Mouse (Mus musculus) heart, postnatal 0 days (tissue): Measurements from ENCODE around the gene Gtf2f2. TPM values are rescaled to one million over a fixed set of nuclear protein-coding genes. Genes with fewer than 3 reads are reported as not detected.

Experiments used
- ATAC-seq: fragments of 200-750 bp; cut with Nextera tagmentation; 2 replicates; pipeline ENCODE4 v1.8.0; 2017; ENCODE audit warnings: low read depth, moderate number of reproducible peaks, moderate library complexity; ENCODE audit not compliant: insufficient read depth
- DNase-seq: peaks from one replicate; pipeline ENCODE4 v3.0.0-alpha.2; 2016; ENCODE audit warnings: low spot score
- H3K27ac ChIP-seq: fragments of 300-500 bp; sonication (generic); 2 replicates; pipeline ENCODE4 v1.5.1; 2014; ENCODE audit warnings: low read depth, mild to moderate bottlenecking
- H3K27me3 ChIP-seq: fragments of 300-500 bp; sonication (generic); 2 replicates; pipeline ENCODE4 v1.6.1; 2014; ENCODE audit warnings: low read length, mixed read lengths; ENCODE audit not compliant: control insufficient read depth, insufficient read depth
- H3K36me3 ChIP-seq: fragments of 300-500 bp; sonication (generic); replicated peaks from 2 replicates; pipeline ENCODE4 v1.6.1; 2014; ENCODE audit warnings: low read length, mixed read lengths; ENCODE audit not compliant: control insufficient read depth, insufficient read depth
- H3K4me1 ChIP-seq: fragments of 300-500 bp; sonication (generic); 2 replicates; pipeline ENCODE4 v1.6.1; 2014; ENCODE audit warnings: antibody characterized with exemption; ENCODE audit not compliant: control insufficient read depth, insufficient read depth
- H3K4me2 ChIP-seq: fragments of 300-500 bp; sonication (generic); 2 replicates; pipeline ENCODE4 v1.6.1; 2014; ENCODE audit warnings: low read depth, mild to moderate bottlenecking, low read length, moderate library complexity
- H3K4me3 ChIP-seq: fragments of 300-500 bp; sonication (generic); 2 replicates; pipeline ENCODE4 v1.5.1; 2014; ENCODE audit warnings: low read depth, low read length
- H3K9ac ChIP-seq: fragments of 300-500 bp; sonication (generic); replicated peaks from 2 replicates; pipeline ENCODE4 v1.6.1; 2014; ENCODE audit warnings: low read depth, low read length, mixed read lengths
- H3K9me3 ChIP-seq: fragments of 300-500 bp; sonication (generic); replicated peaks from 2 replicates; pipeline ENCODE4 v1.6.1; 2016; ENCODE audit warnings: low read length; ENCODE audit not compliant: control insufficient read depth
- CTCF ChIP-seq: IDR thresholded peaks from 2 replicates; pipeline ENCODE4 v1.5.1; 2016; ENCODE audit warnings: antibody characterized with exemption, control low read depth, low read depth
- EP300 ChIP-seq: IDR thresholded peaks from 2 replicates; pipeline ENCODE4 v1.6.1; 2016; ENCODE audit warnings: antibody characterized with exemption, low read depth
- WGBS: fragments of 180-500 bp; shearing (Covaris S2); extraction: QIAGEN DNeasy Blood & Tissue Kit; methylation state at CpG from one replicate; pipeline ENCODE4 v1.1.7; 2014; 5-methylcytosine and 5-hydroxymethylcytosine counted together
- polyA plus RNA-seq: library from polyadenylated mRNA; unstranded; fragments of >200 nt; fragmentation: Nextera tagmentation; extraction: Ambion mirVana; gene quantifications from 2 replicates; pipeline ENCODE4 v1.2.1, GENCODE M21; 2015
- total RNA-seq: library from RNA; depleted of rRNA; stranded (reverse); fragments of >200 nt; gene quantifications from 2 replicates; pipeline ENCODE4 v1.2.3, GENCODE M21; 2014; ENCODE audit warnings: low replicate concordance

Gene Gtf2f2
- total and polyA plus RNA-seq, 2 experiments from 2014 or later, result 6.4 to 25.7 TPM

- no peak for ATAC-seq
- Histone ChIP-seq H3K4me2 (no peak overlapping the region), H3K4me1 (peaks cover 23% of the 10 kb centered on the region), H3K36me3 (no peaks in the 10 kb centered on the region), H3K27me3 (no peaks in the 10 kb centered on the region), H3K9me3 (0 out of 2 replicates have a peak, but pooled peaks cover 5% of the 10 kb centered on the region), H3K4me3 (no peak overlapping the region), H3K9ac (no peak overlapping the region), H3K27ac (no peak overlapping the region)
- WGBS, result 89% methylated on average over 2 of the region's 2 CpGs
- 0 out of 2 replicates have a peak, but pooled peaks have one; percentile 6 for TF ChIP-seq CTCF
- no peak for TF ChIP-seq EP300
- DNase-seq, result no peak
Observed at GRCm38 (mm10) chr14:75859619-75860018, 151.0 kb downstream of the Gtf2f2 start.

GRCm38 (mm10) chr14:75858181-75858580 is 152.5 kb downstream of the Gtf2f2 start:
- Histone ChIP-seq H3K4me1 (0 out of 2 replicates have a peak, but pooled peaks cover 11% of the 10 kb centered on the region), H3K9ac (no peak overlapping the region), H3K4me3 (no peak overlapping the region), H3K9me3 (0 out of 2 replicates have a peak, but pooled peaks cover 5% of the 10 kb centered on the region), H3K36me3 (no peaks in the 10 kb centered on the region), H3K4me2 (no peak overlapping the region), H3K27me3 (no peaks in the 10 kb centered on the region), H3K27ac (no peak overlapping the region)
- DNase-seq (peak; percentile 25), ATAC-seq (no peak)
- TF ChIP-seq EP300 (no peak), CTCF (no peak)
- 22% methylated on average over 2 of the region's 2 CpGs for WGBS

- TF ChIP-seq EP300 (no peak), CTCF (no peak)
- DNase-seq, result no peak
- Histone ChIP-seq H3K4me3 (no peak overlapping the region), H3K27ac (no peak overlapping the region), H3K27me3 (no peaks in the 10 kb centered on the region), H3K9ac (no peak overlapping the region), H3K4me2 (no peak overlapping the region), H3K36me3 (peaks cover 5% of the 10 kb centered on the region), H3K4me1 (0 out of 2 replicates have a peak, but pooled peaks cover 11% of the 10 kb centered on the region), H3K9me3 (no peaks in the 10 kb centered on the region)
- no peak for ATAC-seq
- 48% methylated on average over 17 of the region's 17 CpGs for WGBS
Observed at GRCm38 (mm10) chr14:75855263-75855992, 155.2 kb downstream of the Gtf2f2 start.

GRCm38 (mm10) chr14:75852016-75852415 is 158.6 kb downstream of the Gtf2f2 start:
- Histone ChIP-seq H3K27ac (no peak overlapping the region), H3K4me3 (no peak overlapping the region), H3K36me3 (peaks cover 40% of the 10 kb centered on the region), H3K4me2 (no peak overlapping the region), H3K9ac (no peak overlapping the region), H3K27me3 (no peaks in the 10 kb centered on the region), H3K9me3 (no peaks in the 10 kb centered on the region), H3K4me1 (no peaks in the 10 kb centered on the region)
- DNase-seq (no peak), ATAC-seq (no peak)
- TF ChIP-seq EP300 (no peak), CTCF (no peak)
- WGBS, result 85% methylated on average over 5 of the region's 5 CpGs

DNA sequence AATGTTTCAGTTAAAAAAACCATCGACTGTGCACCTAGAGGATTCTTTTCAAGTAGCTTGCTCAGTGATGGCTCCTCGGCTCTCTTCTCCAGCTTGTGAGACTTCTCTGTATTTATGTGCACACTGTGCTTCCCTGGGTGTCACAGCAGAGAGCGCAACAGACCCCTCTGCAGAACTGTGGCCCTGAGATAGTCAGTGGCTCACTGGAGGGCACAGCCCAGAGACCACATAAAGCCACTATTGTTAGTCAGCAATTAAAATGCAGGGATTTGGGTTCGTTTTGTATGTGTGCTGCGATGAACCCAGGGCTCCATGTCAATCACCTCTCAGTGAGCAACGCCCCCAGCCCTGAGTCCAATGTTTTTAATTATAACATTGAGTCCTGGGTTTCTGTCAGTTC is 159.8 kb downstream of the Gtf2f2 start:
- DNase-seq, result no peak
- Histone ChIP-seq H3K27me3 (no peaks in the 10 kb centered on the region), H3K27ac (no peak overlapping the region), H3K4me1 (peaks cover 4% of the 10 kb centered on the region; the same call in 1 of the 2 replicates), H3K9ac (no peak overlapping the region), H3K9me3 (no peaks in the 10 kb centered on the region), H3K4me2 (no peak overlapping the region), H3K36me3 (peaks cover 44% of the 10 kb centered on the region), H3K4me3 (no peak overlapping the region)
- TF ChIP-seq CTCF (no peak), EP300 (no peak)
- no peak for ATAC-seq
- 74% methylated on average over 6 of the region's 6 CpGs for WGBS
